In the genomic region with DNA sequence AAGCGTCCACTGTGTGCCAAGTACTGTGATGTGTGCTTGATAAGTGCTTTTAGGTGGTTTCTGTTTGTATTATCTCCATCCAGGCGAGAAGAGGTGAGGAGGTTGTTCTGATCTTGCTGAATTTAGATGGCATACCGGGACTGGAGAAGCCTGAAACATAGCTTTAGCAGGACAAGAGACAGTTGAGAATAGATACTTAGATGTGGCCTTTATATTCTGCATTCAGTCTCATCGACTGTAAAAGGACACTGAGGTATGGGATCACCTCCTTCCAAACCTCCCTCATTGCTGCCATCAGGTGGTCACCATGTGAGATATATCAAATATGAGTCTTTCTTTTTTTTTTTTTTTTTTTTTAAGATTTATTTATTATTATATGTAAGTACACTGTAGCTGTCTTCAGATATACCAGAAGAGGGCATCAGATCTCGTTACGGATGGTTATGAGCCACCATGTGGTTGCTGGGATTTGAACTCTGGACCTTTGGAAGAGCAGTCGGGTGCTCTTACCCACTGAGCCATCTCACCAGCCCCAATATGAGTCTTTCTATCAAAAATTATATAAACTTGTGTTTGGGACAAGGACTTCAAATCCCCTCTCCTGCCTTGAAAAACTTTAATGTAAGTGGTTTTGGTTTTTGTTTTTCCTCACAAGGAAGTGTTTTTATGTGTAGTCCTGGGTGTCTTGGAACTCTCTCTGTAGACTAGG, we compare ENCODE assay signal across 8 mouse cellular contexts. TPM values are rescaled to one million over a fixed set of nuclear protein-coding genes. Genes with fewer than 3 reads are reported as not detected.
DNase-seq lines count a peak whose midpoint lies in the region; ATAC-seq and TF ChIP-seq lines count a peak whose summit lies in the region.
"Not testable (repeated sequence)": the region's sequence is repeated elsewhere in the genome, so short reads cannot be mapped to it uniquely, and the experiment has no call there.

No protein-coding gene starts in this region.

- not testable (repeated sequence) for TF ChIP-seq POLR2A in MEL (IDR thresholded peaks at IDR 0.05; ENCODE audit: control insufficient read depth in 1 of 2, insufficient read depth in 1 of 2, low read depth in 1 of 2, low read length in 2 of 2, poor library complexity in 1 of 2)

- H3K36me3 ChIP-seq in MEL (ENCODE audit: control insufficient read depth in 1 of 2, insufficient read depth in 2 of 2, low read length in 2 of 2); lung, postnatal 0 days (ENCODE audit: insufficient read depth, low read length): not testable (repeated sequence)
- H3K36me3 ChIP-seq in forebrain, embryonic 12.5 days (replicated peaks) = peaks cover 19% of the 10 kb centered on the region
- H3K36me3 ChIP-seq in hindbrain, embryonic 12.5 days = peaks cover 20% of the 10 kb centered on the region
- H3K36me3 ChIP-seq in neural tube, embryonic 13.5 days = peaks cover 24% of the 10 kb centered on the region

- H3K27me3 ChIP-seq in MEL (ENCODE audit: control insufficient read depth in 1 of 2, insufficient read depth in 2 of 2, low read length in 2 of 2); forebrain, embryonic 12.5 days; hindbrain, embryonic 12.5 days; lung, postnatal 0 days (replicated peaks; ENCODE audit: insufficient read depth, low read length); neural tube, embryonic 13.5 days: not testable (repeated sequence)

- peak overlapping the region; percentile 76 to 99 for H3K4me3 ChIP-seq in MEL (ENCODE audit: control insufficient read depth in 1 of 2, insufficient read depth in 1 of 2, low read depth in 2 of 2, low read length in 2 of 2)
- H3K4me3 ChIP-seq in forebrain, embryonic 12.5 days (replicated peaks) = peak overlapping the region; percentile 85
- peak overlapping the region; percentile 81 for H3K4me3 ChIP-seq in hindbrain, embryonic 12.5 days
- peak overlapping the region; percentile 80 for H3K4me3 ChIP-seq in layer of hippocampus, adult 2 months
- peak overlapping the region; percentile 93 for H3K4me3 ChIP-seq in lung, postnatal 0 days (ENCODE audit: low read depth, low read length)
- H3K4me3 ChIP-seq in neural tube, embryonic 13.5 days = peak overlapping the region; percentile 98

- H3K27ac ChIP-seq in MEL (ENCODE audit: control insufficient read depth, low read depth, low read length) = peak overlapping the region; percentile 55
- H3K27ac ChIP-seq in forebrain, embryonic 12.5 days = peak overlapping the region; percentile 37; the same call in 1 of the 2 replicates
- peak overlapping the region; percentile 62; the same call in 1 of the 2 replicates for H3K27ac ChIP-seq in hindbrain, embryonic 12.5 days
- peak overlapping the region; percentile 92 for H3K27ac ChIP-seq in layer of hippocampus, adult 2 months
- H3K27ac ChIP-seq in lung, postnatal 0 days (ENCODE audit: low read length) = peak overlapping the region; percentile 64
- peak overlapping the region; percentile 74 for H3K27ac ChIP-seq in neural tube, embryonic 13.5 days (replicated peaks)

- peak overlapping the region; percentile 77 for H3K4me2 ChIP-seq in forebrain, embryonic 12.5 days
- peak overlapping the region; percentile 82 for H3K4me2 ChIP-seq in hindbrain, embryonic 12.5 days (replicated peaks)
- H3K4me2 ChIP-seq in lung, postnatal 0 days (replicated peaks; ENCODE audit: low read depth, low read length) = peak overlapping the region; percentile 80
- H3K4me2 ChIP-seq in neural tube, embryonic 13.5 days = peak overlapping the region; percentile 81

- peak in 2 of 3 experiments; percentile 27 to 45; a peak in 3 of 6 replicates for TF ChIP-seq CTCF in MEL (IDR thresholded peaks at IDR 0.05 in 2 of 3, conservative IDR thresholded peaks at IDR 0.05 in 1 of 3; ENCODE audit: control insufficient read depth in 1 of 3, insufficient read depth in 1 of 3, low read depth in 2 of 3, low read length in 3 of 3, poor library complexity in 1 of 3, severe bottlenecking in 1 of 3)
- TF ChIP-seq CTCF in layer of hippocampus, adult 2 months (conservative IDR thresholded peaks at IDR 0.05) = peak; percentile 58
- TF ChIP-seq CTCF in lung, postnatal 0 days (IDR thresholded peaks at IDR 0.05) = peak; percentile 43

- peak; percentile 72 for DNase-seq in MEL (ENCODE audit: low read depth, low spot score)
- DNase-seq in cerebellum, adult 8-10 months = peak; percentile 61
- peak; percentile 30 to 32 for DNase-seq in layer of hippocampus, adult 2 months (ENCODE audit: low spot score in 2 of 2)
- DNase-seq in lung, postnatal 0 days (ENCODE audit: low spot score) = peak; percentile 44
- peak; percentile 64 for DNase-seq in thymus, postnatal 14 days

- peaks cover 11% of the 10 kb centered on the region for H3K79me2 ChIP-seq in MEL (ENCODE audit: control insufficient read depth, insufficient read depth, low read length, poor library complexity)

- 28% methylated on average over 7 of the region's 7 CpGs for WGBS in forebrain, embryonic 12.5 days
- WGBS in hindbrain, embryonic 12.5 days = 32% methylated on average over 7 of the region's 7 CpGs
- 22% methylated on average over 5 of the region's 7 CpGs for WGBS in lung, postnatal 0 days
- 37% methylated on average over 7 of the region's 7 CpGs for WGBS in neural tube, embryonic 13.5 days

- not testable (repeated sequence) for ATAC-seq in forebrain, embryonic 12.5 days (ENCODE audit: low FRiP score); hindbrain, embryonic 12.5 days (ENCODE audit: low FRiP score); lung, postnatal 0 days
- peak; percentile 19 for ATAC-seq in neural tube, embryonic 13.5 days (ENCODE audit: low read depth)

- not testable (repeated sequence) for H3K4me1 ChIP-seq in MEL (ENCODE audit: control insufficient read depth in 1 of 2, insufficient read depth in 2 of 2, low read length in 2 of 2); forebrain, embryonic 12.5 days; hindbrain, embryonic 12.5 days; lung, postnatal 0 days (ENCODE audit: insufficient read depth, low read depth, low read length)
- peaks cover 17% of the 10 kb centered on the region for H3K4me1 ChIP-seq in neural tube, embryonic 13.5 days (replicated peaks)

- not testable (repeated sequence) for H3K9me3 ChIP-seq in MEL (replicated peaks; ENCODE audit: insufficient read depth, low read length); forebrain, embryonic 12.5 days; hindbrain, embryonic 12.5 days (replicated peaks); lung, postnatal 0 days (ENCODE audit: low read length); neural tube, embryonic 13.5 days

- TF ChIP-seq RAD21 in MEL (IDR thresholded peaks at IDR 0.05; ENCODE audit: low read depth, low read length) = peak; percentile 27

- peak overlapping the region; percentile 65 for H3K9ac ChIP-seq in MEL (ENCODE audit: control insufficient read depth, low read depth, low read length, poor library complexity, severe bottlenecking)
- H3K9ac ChIP-seq in forebrain, embryonic 12.5 days = peak overlapping the region; percentile 53
- H3K9ac ChIP-seq in hindbrain, embryonic 12.5 days = peak overlapping the region; percentile 53
- 0 out of 2 replicates have a peak overlapping the region, but pooled peaks have one; percentile 29 for H3K9ac ChIP-seq in lung, postnatal 0 days (replicated peaks; ENCODE audit: low read depth)
- H3K9ac ChIP-seq in neural tube, embryonic 13.5 days = peak overlapping the region; percentile 67

- TF ChIP-seq EP300 in MEL (IDR thresholded peaks at IDR 0.05; ENCODE audit: low read depth in 1 of 2, low read length in 2 of 2); lung, postnatal 0 days (IDR thresholded peaks at IDR 0.05): not testable (repeated sequence)

TF ChIP-seq in MEL, 35 proteins besides CTCF, POLR2A, EP300 and RAD21:
- TF ChIP-seq SMC3 (IDR thresholded peaks at IDR 0.05; ENCODE audit: low read depth, low read length) = peak; percentile 47
- peak; percentile 17 for TF ChIP-seq ZC3H11A (IDR thresholded peaks at IDR 0.05; ENCODE audit: low read depth, low read length)

RNA-seq across cellular contexts. Expression of a gene that starts 0.9 kb away (rescaled TPM):
- total RNA-seq in MEL (2012; rRNA removed) = 128 and 140 TPM in 2 replicates
- 100 to 1,000 TPM in 1 of 2 experiments, not detected in 1; 109 TPM for polyA plus RNA-seq in MEL (2012; ENCODE audit: insufficient read depth in 1 of 2, insufficient read length in 2 of 2, low read depth in 1 of 2, low replicate concordance in 2 of 2, missing spikeins in 1 of 2)
- 199 and 211 TPM in 2 replicates for polyA plus RNA-seq in forebrain, embryonic 12.5 days (2016; fragmentation: Nextera tagmentation; extraction: Ambion mirVana)
- 198 and 207 TPM in 2 replicates for polyA plus RNA-seq in hindbrain, embryonic 12.5 days (2016; fragmentation: Nextera tagmentation; extraction: Ambion mirVana)
- 100 to 1,000 TPM; 176 to 185 TPM for total RNA-seq in layer of hippocampus, adult 2 months (2021)
- polyA plus RNA-seq in lung, postnatal 0 days (2015; fragmentation: Nextera tagmentation; extraction: Ambion mirVana) = 129 and 140 TPM in 2 replicates
- polyA plus RNA-seq in neural tube, embryonic 13.5 days (2015; fragmentation: Nextera tagmentation; extraction: Ambion mirVana) = 259 and 285 TPM in 2 replicates

RNA-seq across cellular contexts. Expression of a gene that starts 40.2 kb away (rescaled TPM):
- 3.6 and 4.2 TPM in 2 replicates for total RNA-seq in MEL (2012; rRNA removed)
- 1 to 10 TPM in 1 of 2 experiments, not detected in 1; 5.5 TPM for polyA plus RNA-seq in MEL (2012; ENCODE audit: insufficient read depth in 1 of 2, insufficient read length in 2 of 2, low read depth in 1 of 2, low replicate concordance in 2 of 2, missing spikeins in 1 of 2)
- 6.7 and 14.8 TPM in 2 replicates for polyA plus RNA-seq in forebrain, embryonic 12.5 days (2016; fragmentation: Nextera tagmentation; extraction: Ambion mirVana)
- polyA plus RNA-seq in hindbrain, embryonic 12.5 days (2016; fragmentation: Nextera tagmentation; extraction: Ambion mirVana) = 15.6 and 16.0 TPM in 2 replicates
- total RNA-seq in layer of hippocampus, adult 2 months (2021) = 10 to 100 TPM; 69.1 to 79.4 TPM
- 18.5 and 19.5 TPM in 2 replicates for polyA plus RNA-seq in lung, postnatal 0 days (2015; fragmentation: Nextera tagmentation; extraction: Ambion mirVana)
- 14.5 and 18.7 TPM in 2 replicates for polyA plus RNA-seq in neural tube, embryonic 13.5 days (2015; fragmentation: Nextera tagmentation; extraction: Ambion mirVana)

Comparison
In these comparisons a context has a peak if more than half of its experiments do, and no peak if none do; other contexts are left out.
1. H3K27ac ChIP-seq: peak in every context shown above with its lines; median percentile 92 in layer of hippocampus, adult 2 months; 74 in neural tube, embryonic 13.5 days; 64 in lung, postnatal 0 days; 62 in hindbrain, embryonic 12.5 days; 55 in MEL; 37 in forebrain, embryonic 12.5 days.